Mouse (Mus musculus) embryo, embryonic 11 days (tissue): ENCODE data around the gene Ifit1.
"Not testable (repeated sequence)": the region's sequence is repeated elsewhere in the genome, so short reads cannot be mapped to it uniquely, and the experiment has no call there.

Experiments
- DNase-seq: peaks from one replicate; pipeline ENCODE4 v3.0.0-alpha.2; 2015

Gene Ifit1

GRCm38 (mm10) chr19:34640623-34641022, at the start of gene Ifit1, which contains the start of gene Ifit1bl2:
Gene Ifit1, plus strand, starts transcription at chr19:34640871.
Gene Ifit1bl2, minus strand, starts transcription at chr19:34640743.
- DNase-seq = peak; percentile 7

- DNase-seq = no peak
These were observed 47.2 kb upstream of the Ifit1 start for GRCm38 (mm10) chr19:34593456-34593855.

GRCm38 (mm10) chr19:34594523-34594922, 46.1 kb upstream of the Ifit1 start:
- DNase-seq = not testable (repeated sequence)

GRCm38 (mm10) chr19:34596811-34597210, 43.9 kb upstream of the Ifit1 start:
- no peak for DNase-seq

DNA sequence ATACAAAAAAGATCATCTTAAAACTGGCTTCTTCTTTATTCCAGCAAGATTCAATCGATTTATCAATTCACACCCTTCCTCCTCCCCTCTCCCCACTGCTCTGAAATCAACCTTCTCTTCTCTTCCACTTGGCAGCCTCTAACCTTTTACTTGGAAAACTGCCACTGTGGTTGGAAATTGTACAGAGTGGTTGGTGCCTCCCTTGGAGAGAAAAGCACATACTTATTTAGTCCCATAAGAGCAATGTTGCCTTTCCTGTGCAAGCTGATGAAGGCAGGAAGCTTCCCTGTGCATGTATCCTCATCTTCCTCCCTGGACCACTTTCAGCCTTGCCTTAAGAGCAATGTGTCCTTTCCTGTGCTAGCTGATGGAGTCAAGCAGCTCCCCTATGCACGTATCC, 42.3 kb upstream of the Ifit1 start:
- DNase-seq = no peak

DNA sequence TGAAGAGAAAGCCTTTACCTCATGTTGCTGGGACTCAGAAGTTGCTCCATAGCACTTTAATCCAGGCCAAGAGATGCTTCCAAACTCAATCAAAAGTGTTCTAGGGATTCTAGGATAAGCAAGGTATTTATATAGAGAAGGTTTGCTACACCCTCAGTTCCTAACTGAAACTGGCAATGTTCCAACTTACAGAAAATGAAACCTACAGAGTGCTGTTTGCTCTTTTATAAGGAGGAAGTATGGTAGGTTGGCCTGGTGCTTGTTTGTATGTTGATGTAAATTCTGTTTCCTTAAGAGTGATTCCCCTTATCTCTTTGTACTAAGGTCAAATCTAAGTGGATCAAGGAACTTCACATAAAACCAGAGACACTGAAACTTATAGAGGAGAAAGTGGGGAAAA, 41.4 kb upstream of the Ifit1 start:
- not testable (repeated sequence) for DNase-seq

DNA sequence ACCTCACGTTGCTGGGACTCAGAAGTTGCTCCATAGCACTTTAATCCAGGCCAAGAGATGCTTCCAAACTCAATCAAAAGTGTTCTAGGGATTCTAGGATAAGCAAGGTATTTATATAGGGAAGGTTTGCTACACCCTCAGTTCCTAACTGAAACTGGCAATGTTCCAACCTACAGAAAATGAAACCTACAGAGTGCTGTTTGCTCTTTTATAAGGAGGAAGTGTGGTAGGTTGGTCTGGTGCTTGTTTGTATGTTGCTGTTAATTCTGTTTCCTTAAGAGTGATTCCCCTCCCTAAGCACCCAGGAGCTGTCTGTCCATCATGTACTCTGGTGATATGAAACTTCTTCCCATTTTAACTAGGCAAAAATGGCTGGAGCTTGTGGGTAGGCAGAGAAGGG, 38.8 kb upstream of the Ifit1 start, which contains the start of gene Ifit1bl1:
TSS of gene Ifit1bl1 (minus strand) at position 69 of the 400 bp plus-strand sequence.
- not testable (repeated sequence) for DNase-seq

DNA sequence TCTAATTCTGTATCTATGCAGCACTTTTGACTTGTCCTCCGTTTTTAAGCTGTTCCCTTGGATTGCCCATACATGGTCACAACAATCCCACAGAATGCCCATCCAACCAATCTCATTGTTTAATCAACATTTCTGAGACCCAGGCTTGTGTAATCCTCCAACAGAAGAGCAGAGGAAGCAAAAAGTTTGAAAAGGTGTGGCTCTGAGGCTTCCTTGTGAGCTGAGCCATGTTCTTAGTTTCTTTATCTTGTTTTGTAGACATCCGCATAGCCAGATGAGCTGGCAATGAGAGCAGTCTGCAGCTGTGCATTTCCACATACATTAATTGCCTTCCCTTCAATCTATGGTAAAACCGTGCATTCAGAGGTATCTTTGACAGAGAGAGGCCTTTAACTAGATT, 35.2 kb upstream of the Ifit1 start:
- no peak for DNase-seq

- DNase-seq = not testable (repeated sequence)
These were observed 33.2 kb upstream of the Ifit1 start, which contains the start of gene Ifit3b for GRCm38 (mm10) chr19:34607237-34608051. Gene Ifit3b, plus strand, starts transcription at chr19:34607970.

DNA sequence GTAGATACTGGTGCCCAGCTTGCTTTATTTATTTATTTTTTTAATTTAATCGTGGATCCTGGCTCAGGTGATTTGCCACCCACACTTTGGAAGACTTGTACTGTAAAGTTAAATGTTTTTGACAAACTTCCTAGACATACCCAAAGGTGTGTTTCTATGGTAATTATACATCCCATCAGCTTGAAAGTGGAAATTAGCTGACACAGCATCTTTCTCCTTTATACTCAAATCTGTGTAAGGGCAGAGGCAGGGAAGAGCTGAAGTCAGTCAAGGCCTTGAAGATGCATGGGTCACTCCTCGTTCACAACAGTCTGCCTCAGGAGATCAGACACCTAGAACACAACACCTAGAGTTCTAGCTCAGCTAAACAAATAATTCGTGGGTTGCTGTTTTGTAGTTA, 30.6 kb upstream of the Ifit1 start:
- DNase-seq = not testable (repeated sequence)

DNA sequence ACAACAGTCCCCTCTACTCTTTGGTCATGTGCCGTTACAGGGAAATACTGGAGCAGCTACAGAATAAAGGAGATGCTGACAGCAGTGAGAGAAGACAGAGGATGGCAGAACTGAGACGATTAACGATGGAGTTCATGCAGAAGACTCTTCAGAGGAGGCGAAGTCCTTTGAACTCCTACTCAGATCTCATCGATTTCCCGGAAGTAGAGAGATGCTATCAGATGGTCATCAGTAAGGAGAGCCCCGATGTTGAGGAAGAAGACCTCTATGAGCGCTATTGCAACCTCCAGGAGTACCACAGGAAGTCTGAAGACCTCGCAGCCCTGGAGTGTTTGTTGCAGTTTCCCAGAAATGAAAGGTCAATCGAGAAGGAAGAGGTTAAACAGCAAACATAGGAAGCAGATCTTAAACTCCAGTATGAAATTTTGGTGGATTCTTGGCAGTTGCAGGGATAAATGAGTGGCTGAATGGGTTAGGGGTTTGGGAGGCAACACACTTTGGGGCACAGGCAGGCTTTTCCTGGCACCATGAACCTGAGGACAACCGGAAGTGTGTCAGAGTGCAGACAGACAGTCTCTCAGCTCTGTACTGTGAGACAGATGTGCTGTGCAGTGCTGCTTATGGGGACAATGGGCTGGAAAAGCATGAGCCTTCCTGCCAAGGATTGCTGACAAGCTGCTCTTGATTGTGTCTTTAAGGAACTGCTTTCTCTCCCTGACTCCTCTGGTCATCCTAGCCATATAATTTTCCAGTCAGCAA, 28.2 kb upstream of the Ifit1 start:
- not testable (repeated sequence) for DNase-seq

DNA sequence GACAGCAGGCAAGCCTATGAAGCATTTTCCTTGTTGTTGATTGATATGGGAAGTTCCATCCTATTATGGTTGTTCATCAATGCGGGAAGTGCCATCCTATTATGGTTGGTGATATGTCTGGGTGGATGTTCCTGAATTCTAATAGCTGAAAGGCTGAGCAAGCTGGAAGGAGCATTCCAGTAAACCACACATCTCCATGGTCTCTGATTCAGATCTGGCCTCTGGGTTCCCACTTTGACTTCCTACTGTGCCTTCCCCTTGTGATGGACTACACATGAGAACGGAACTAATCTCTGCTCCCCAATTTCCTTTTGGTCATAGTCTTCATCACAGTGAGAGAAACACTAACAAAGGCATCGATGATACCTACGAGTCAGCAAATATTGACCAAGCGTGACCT, 19.8 kb upstream of the Ifit1 start:
- no peak for DNase-seq

GRCm38 (mm10) chr19:34623781-34624180, 16.9 kb upstream of the Ifit1 start:
- no peak for DNase-seq

DNA sequence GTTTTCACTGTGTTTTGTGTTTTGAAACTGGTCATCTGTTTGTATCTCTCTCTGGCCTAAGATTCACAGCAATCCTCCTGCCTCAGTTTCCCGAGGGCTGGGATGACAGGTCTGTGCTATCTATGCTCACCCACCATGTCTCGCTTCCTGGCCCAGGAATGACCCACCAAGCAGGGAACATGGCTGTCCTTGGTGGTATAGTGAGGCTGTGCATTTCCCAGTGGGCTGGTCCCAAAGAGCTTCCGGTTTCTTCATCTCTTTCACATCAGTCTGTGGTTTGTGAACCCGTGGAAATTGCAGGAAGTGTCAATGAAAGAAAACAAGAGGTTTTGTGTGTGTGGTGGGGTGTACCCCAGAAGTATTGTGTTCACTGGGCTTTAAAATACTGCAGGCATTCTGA, 16.0 kb upstream of the Ifit1 start:
- DNase-seq = no peak

DNA sequence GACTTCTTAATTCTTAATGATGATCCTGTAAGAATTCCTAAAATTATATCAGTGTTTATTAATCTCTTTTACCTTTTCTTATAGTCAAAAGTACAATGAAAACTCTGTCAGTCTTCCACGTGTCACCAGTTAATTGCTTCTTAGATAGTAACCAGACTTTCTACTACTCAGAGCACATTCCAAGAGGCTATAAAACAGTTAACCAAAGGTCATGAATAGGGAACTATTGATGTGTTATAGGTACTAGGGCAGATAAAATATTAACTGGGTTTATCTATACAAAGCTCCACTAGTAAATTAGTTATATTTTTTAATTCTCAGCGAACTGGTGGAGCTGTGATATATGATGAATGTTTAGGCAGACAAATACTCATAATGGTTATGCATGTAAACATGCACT, 13.2 kb upstream of the Ifit1 start:
- DNase-seq = no peak

GRCm38 (mm10) chr19:34631487-34631886, 9.2 kb upstream of the Ifit1 start:
- DNase-seq = no peak

DNA sequence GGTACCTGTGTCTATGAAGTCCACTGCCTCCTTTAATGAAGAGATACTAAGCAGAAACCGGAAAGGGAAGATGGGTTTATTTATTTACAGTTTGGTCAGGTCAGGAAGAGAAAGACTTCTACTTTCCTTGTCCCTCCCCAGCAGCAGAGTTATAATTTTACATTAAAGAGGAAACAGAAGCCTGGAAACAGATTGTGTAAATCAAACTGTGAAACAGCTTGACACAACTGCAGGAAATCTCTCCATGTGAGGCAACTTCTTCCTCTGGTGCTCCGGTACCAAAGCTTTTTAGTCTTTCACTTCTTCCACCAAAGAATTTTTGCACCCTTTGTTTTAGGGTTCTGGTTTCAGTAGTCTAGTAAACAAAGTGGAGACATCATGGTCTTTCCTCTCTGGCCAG, 7.2 kb upstream of the Ifit1 start:
- DNase-seq = no peak

- peak; percentile 71 for DNase-seq
These were observed 3.6 kb upstream of the Ifit1 start for GRCm38 (mm10) chr19:34636933-34637557.

DNA sequence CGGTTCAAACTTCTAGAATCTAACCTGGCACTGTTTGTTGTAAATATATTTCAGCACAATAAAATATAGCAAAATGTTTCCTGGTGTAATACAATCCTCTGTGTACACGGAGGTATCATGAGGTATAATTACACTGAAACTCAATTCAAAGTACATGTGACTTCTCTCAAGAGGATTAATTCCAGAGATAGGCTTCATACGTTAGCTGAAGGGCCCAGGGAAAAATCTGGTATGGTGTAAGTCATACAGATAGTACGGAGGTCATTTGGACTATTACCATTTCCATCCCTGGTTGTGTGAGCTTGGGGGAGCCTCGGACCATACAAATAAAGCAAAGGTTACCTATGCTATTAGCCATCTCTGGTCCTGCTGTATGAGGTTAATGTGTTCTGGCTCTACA, 1.9 kb downstream of the Ifit1 start:
- no peak for DNase-seq

- not testable (repeated sequence) for DNase-seq
These were observed 7.0 kb downstream of the Ifit1 start for GRCm38 (mm10) chr19:34647630-34648029.

GRCm38 (mm10) chr19:34650276-34650675, 9.6 kb downstream of the Ifit1 start:
- no peak for DNase-seq

DNA sequence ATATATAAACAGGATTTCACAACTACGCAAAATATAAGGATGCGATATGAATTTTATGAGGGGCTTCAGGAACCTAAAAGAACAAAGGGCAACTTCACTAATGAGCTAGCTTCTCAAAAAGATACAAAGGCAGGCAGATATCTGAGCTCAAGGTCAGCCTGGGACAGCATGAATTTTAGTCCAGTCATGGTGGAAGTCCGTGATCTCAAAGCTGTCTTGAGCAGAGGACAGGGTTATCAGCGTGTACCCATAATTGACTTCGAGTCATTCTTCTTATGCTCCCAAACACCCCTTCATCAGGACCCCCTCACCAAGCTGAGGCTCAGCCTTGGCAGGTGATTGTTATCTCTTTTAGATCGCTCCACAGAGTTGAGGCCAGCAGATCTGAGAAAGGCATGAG, 10.3 kb downstream of the Ifit1 start:
- no peak for DNase-seq

GRCm38 (mm10) chr19:34655227-34655805, 14.6 kb downstream of the Ifit1 start:
- no peak for DNase-seq
